Mouse (Mus musculus): ENCODE results near the gene Crtc2.

DNA sequence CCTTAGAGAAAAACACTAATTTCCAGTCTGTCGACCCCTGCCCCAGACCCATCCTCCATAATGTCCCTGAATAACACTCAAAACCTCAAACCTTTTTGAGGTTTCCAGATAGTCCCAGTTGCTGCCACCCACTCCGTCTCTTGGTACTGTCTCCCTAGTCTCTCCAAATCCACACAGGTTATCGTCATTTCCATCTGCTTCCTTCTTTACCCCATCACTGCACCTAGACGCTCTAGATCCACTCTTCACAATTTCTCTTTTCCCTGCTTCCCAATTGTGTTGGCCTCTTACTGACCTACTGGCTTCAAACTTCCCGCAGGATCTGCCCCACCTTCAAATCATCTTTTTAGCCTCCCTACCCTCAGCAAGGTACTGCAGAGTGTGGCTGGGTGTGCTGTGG lies 32.8 kb upstream of the Crtc2 start:
- TF ChIP-seq CTCF (IDR thresholded peaks at IDR 0.05; ENCODE audit: borderline replicate concordance, insufficient read depth, low read length) (no peak), POLR2A (IDR thresholded peaks at IDR 0.05; ENCODE audit: low read depth, low read length) (no peak)
